In the genomic region with DNA sequence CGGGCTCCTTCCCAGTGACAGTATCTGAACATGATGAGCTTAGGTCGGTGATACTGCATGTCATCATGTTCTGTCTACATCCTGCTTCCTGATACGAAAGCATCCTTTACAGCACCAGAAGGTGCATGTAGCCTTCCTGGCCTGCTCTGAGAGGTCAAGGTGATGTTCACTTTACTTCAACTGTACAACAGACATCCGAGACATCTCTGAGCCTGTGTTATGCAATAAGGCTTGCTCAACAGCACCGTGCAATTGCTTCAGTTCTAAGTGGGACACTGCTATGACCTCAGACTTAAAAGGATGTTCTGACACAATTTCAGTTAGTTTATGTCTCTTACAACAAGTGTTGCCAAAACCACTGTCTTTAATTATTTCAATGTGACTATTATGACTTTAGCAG, we compare ENCODE assay signal across 13 mouse cellular contexts.
DNase-seq lines count a peak whose midpoint lies in the region; ATAC-seq and TF ChIP-seq lines count a peak whose summit lies in the region.
"Had no signal": no experiment of that assay in that cellular context is flagged by ENCODE, and none has a peak within 500 bp of the region (broad histone marks: within the 10 kb centered on the region; RNA-seq: fewer than 3 reads in every experiment).

No protein-coding gene starts in this region.

- intact Hi-C loops in heart, postnatal 25 days (cut with DNase I), result no loop called here

- TF ChIP-seq POLR2A in myocyte (IDR thresholded peaks at IDR 0.05; ENCODE audit: insufficient read length, low read depth), result no peak

- H3K9me3 ChIP-seq in liver, embryonic 14.5 days (ENCODE audit: control insufficient read depth, low read length), result peaks cover 5% of the 10 kb centered on the region
- H3K9me3 ChIP-seq in forebrain, postnatal 0 days (ENCODE audit: low read length), result no peaks in the 10 kb centered on the region
- H3K9me3 ChIP-seq: midbrain, embryonic 15.5 days had no signal

- peak overlapping the region; percentile 32 for H3K4me2 ChIP-seq in liver, embryonic 14.5 days (ENCODE audit: low read depth)
- no peak overlapping the region for H3K4me2 ChIP-seq in myocyte (ENCODE audit: low read depth)
- H3K4me2 ChIP-seq in forebrain, postnatal 0 days (ENCODE audit: low read depth), result no peak overlapping the region
- H3K4me2 ChIP-seq: embryonic facial prominence, embryonic 12.5 days; kidney, embryonic 15.5 days; midbrain, embryonic 15.5 days had no signal

- H3K27ac ChIP-seq in liver, embryonic 14.5 days, result peak overlapping the region; percentile 75
- no peak overlapping the region for H3K27ac ChIP-seq in forebrain, postnatal 0 days (ENCODE audit: low read depth, low read length)
- H3K27ac ChIP-seq: embryonic facial prominence, embryonic 12.5 days; kidney, embryonic 15.5 days; midbrain, embryonic 15.5 days had no signal

- no peak for TF ChIP-seq CTCF in liver, embryonic 14.5 days (IDR thresholded peaks at IDR 0.05; ENCODE audit: low read depth)
- TF ChIP-seq CTCF in forebrain, postnatal 0 days (IDR thresholded peaks at IDR 0.05; ENCODE audit: low read depth), result no peak

- H3K36me3 ChIP-seq in liver, embryonic 14.5 days (replicated peaks; ENCODE audit: control insufficient read depth, insufficient read depth, low read depth), result peaks cover 19% of the 10 kb centered on the region
- peaks cover 24% of the 10 kb centered on the region for H3K36me3 ChIP-seq in myocyte (ENCODE audit: control insufficient read depth, insufficient read depth)
- peaks cover 15% of the 10 kb centered on the region for H3K36me3 ChIP-seq in forebrain, postnatal 0 days (ENCODE audit: insufficient read depth)

- H3K9ac ChIP-seq in liver, embryonic 14.5 days (replicated peaks), result no peak overlapping the region; the same call in 1 of the 2 replicates
- no peak overlapping the region for H3K9ac ChIP-seq in forebrain, postnatal 0 days
- H3K9ac ChIP-seq: embryonic facial prominence, embryonic 12.5 days; kidney, embryonic 15.5 days; midbrain, embryonic 15.5 days had no signal

- no peak overlapping the region for H3K4me3 ChIP-seq in liver, embryonic 14.5 days (ENCODE audit: insufficient read depth in 1 of 2, low read depth in 2 of 2, low read length in 2 of 2)
- no peak overlapping the region for H3K4me3 ChIP-seq in myocyte
- H3K4me3 ChIP-seq in forebrain, postnatal 0 days (ENCODE audit: low read depth, low read length), result no peak overlapping the region
- H3K4me3 ChIP-seq: embryonic facial prominence, embryonic 12.5 days; kidney, embryonic 15.5 days; midbrain, embryonic 15.5 days had no signal

- H3ac ChIP-seq in myocyte (ENCODE audit: control insufficient read depth, insufficient read length), result no peak overlapping the region

- no peaks in the 10 kb centered on the region for H3K79me2 ChIP-seq in myocyte (ENCODE audit: control insufficient read depth, insufficient read depth)

- DNase-seq in heart, adult 8-10 months (ENCODE audit: low spot score), result peak; percentile 34
- DNase-seq in heart, postnatal 25 days (ENCODE audit: low spot score), result no peak
- peak; percentile 50 for DNase-seq in adrenal gland, postnatal 25 days
- DNase-seq in liver, embryonic 14.5 days (ENCODE audit: low read depth in 3 of 3, low spot score in 3 of 3), result peak in 1 of 3 experiments; percentile 32
- DNase-seq in forebrain, postnatal 0 days, result no peak
- DNase-seq in spleen, postnatal 10 days (ENCODE audit: low spot score in 2 of 2), result no peak
- no peak for DNase-seq in kidney, adult 11 months
- DNase-seq: cerebellum, adult 11-12 months had no signal

- 55% methylated on average over 5 of the region's 5 CpGs for WGBS in liver, embryonic 14.5 days (ENCODE audit: insufficient replicate concordance)
- 92% methylated on average over 5 of the region's 5 CpGs for WGBS in forebrain, postnatal 0 days

- no peak for TF ChIP-seq EP300 in liver, embryonic 14.5 days (IDR thresholded peaks at IDR 0.05; ENCODE audit: low read depth)

- no peaks in the 10 kb centered on the region for H3K27me3 ChIP-seq in liver, embryonic 14.5 days (ENCODE audit: control insufficient read depth, insufficient read depth, low read length)
- H3K27me3 ChIP-seq in myocyte (ENCODE audit: control insufficient read depth, insufficient read depth, insufficient read length), result no peaks in the 10 kb centered on the region
- H3K27me3 ChIP-seq in forebrain, postnatal 0 days (ENCODE audit: insufficient read depth, low read length), result no peaks in the 10 kb centered on the region
- H3K27me3 ChIP-seq: CH12.LX; embryonic facial prominence, embryonic 12.5 days; kidney, embryonic 15.5 days; midbrain, embryonic 15.5 days had no signal

- no peak for ATAC-seq in liver, embryonic 14.5 days (ENCODE audit: insufficient read depth)
- ATAC-seq in forebrain, postnatal 0 days, result no peak
- ATAC-seq: midbrain, embryonic 15.5 days had no signal

- peaks cover 43 to 44% of the 10 kb centered on the region in 2 experiments for H3K4me1 ChIP-seq in liver, embryonic 14.5 days (replicated peaks; ENCODE audit: control insufficient read depth in 2 of 2, insufficient read depth in 2 of 2, low read length in 1 of 2)
- H3K4me1 ChIP-seq in forebrain, postnatal 0 days (ENCODE audit: insufficient read depth), result no peaks in the 10 kb centered on the region
- H3K4me1 ChIP-seq: embryonic facial prominence, embryonic 12.5 days; kidney, embryonic 15.5 days; midbrain, embryonic 15.5 days had no signal

TF ChIP-seq in myocyte, 11 proteins besides CTCF, POLR2A, EP300 and RAD21:
- TF ChIP-seq USF1 (IDR thresholded peaks at IDR 0.05; ENCODE audit: low read depth) (no peak), CEBPB (IDR thresholded peaks at IDR 0.05; ENCODE audit: insufficient read depth, poor library complexity, severe bottlenecking) (peak; percentile 97)
TF ChIP-seq in myocyte: peak in this region for 1.

Comparison
In these comparisons a context has a peak if more than half of its experiments do, and no peak if none do; other contexts are left out.
1. DNase-seq: peak in heart, adult 8-10 months (single experiment) and adrenal gland, postnatal 25 days (single experiment); none in heart, postnatal 25 days (single experiment), forebrain, postnatal 0 days (single experiment), spleen, postnatal 10 days (0 of 2) and kidney, adult 11 months (single experiment).